Mouse (Mus musculus) brain, embryonic 18.5 days (tissue): ENCODE measurements around the gene Cadm3.
A peak's percentile ranks its signal among the peaks of the same experiment; 100 is the strongest.

Experiments
- DNase-seq: peaks from one replicate; pipeline ENCODE4 v3.0.0-alpha.2; 2012; ENCODE audit warnings: low read depth, low spot score

Cadm3 gene

DNA sequence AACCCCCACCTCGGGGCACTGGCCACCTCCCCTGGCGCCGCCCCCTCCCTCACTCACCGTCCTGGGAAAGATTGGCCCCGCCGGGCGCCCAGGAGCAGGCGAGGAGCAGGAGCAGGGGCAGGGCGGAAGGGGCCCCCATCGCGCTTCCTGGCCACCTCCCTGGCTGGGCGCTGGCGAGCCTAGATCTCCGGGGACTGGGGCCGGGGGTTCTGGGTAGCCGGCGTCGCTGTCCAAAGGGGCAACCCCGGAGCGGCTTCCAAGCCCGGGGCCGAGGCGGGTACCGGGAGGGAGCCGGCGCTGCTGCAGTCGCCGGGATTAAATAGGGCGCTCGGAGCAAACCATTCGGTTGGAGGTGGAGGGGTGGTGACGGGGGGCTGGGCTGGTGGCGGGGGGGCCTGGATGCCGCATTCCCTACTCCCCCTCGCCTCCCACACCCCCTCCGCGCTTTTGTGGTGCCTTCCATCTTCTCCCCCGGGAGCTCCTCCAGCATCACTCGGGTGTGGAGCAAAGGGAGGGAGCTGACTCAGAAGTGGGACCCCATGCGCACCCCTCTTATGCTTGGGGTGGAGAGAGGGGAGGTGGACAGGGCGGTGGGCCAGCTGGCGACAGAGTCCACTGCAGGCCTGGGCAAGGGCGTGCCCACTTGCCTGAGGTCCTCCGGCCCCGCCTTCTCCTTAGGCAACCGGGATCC lies at the start of gene Cadm3:
TSS of gene Cadm3 (minus strand) at position 340 of the 691 bp plus-strand sequence.
- peak; percentile 72 for DNase-seq

DNA sequence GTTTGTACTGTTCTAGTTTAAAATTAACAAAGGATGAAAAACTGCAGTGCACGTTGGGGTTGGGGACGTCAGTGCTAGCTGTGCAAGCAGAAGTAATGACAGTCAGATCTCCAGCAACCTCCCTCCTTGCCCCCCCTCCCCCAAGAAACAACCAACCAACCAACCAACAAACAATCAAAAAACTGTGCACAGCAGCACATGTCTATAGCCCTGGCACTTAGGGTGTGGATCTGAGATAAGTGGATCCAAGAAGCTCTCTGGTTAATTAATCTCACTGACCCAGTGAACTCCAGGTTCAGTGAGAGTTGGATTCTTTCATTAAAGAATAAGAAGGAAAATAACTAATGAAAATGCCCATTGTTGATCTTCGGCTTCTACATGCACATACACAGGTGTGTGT lies 47.1 kb upstream of the Cadm3 start:
- DNase-seq, result no peak

DNA sequence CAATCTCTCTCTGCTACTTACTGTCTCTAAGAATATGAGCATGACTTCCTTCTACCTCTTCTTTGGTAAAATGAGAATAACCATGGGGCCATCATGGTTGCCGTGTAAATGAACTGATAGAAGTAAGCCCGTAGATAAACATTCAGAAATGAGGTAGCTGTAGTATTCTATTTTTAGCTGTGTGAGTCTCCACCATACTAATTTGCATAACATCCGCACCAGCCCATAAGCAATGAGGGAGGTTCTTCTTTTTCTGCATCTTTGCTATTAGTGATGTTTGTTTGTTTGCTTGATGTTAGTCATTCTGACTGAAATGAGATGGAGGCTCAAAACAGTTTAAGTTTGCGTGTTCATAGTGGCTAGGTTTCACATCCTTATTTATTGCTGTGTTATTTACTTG lies 44.4 kb upstream of the Cadm3 start:
- DNase-seq, result no peak

DNA sequence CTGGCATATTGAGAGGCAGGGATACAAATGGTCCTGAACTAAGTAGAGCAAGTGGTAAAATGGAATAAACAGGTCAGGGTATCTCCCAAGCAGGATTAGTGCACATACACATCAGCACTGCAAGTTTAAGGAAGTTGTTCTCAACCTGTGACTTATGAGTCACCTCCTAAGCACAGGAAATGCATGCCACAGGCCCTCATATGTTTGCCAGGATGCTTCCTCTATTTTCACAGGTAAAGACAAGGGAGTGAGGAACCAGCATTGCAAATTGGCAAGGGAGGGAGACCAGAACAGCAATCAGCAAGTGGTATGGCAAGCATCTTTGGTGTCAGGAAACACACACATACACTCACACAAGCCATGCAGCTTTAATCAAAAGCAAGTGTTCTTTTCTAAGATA lies 41.6 kb upstream of the Cadm3 start:
- no peak for DNase-seq

DNA sequence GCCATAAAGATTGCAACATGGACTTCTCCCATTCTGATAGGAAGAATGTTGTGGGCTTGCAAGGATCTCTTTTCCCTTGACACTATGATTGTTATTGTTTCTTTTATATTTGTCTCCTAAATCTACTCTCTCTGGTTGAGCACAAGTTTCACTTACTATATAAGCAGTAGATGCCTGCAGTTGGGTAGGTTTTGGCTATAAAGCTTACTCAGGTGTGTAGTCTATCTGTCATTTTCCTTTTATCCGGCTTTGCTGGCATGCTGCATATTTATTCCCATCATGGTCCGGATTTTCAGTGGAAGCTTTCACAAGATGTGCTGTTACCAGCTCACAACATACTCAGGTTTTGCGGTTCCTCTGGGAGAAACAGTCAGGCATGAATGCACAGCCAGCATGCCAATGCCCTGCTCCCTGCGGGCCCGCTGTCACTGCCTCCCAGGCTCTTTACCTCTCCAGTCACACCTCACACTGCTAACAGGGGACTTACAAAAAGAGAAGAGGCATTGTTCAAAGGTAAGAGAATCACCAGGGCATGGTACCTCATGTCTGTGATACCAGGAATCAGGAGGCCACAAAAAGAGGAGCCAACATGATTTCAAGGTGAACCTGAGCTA lies 37.3 kb upstream of the Cadm3 start:
- no peak for DNase-seq

DNA sequence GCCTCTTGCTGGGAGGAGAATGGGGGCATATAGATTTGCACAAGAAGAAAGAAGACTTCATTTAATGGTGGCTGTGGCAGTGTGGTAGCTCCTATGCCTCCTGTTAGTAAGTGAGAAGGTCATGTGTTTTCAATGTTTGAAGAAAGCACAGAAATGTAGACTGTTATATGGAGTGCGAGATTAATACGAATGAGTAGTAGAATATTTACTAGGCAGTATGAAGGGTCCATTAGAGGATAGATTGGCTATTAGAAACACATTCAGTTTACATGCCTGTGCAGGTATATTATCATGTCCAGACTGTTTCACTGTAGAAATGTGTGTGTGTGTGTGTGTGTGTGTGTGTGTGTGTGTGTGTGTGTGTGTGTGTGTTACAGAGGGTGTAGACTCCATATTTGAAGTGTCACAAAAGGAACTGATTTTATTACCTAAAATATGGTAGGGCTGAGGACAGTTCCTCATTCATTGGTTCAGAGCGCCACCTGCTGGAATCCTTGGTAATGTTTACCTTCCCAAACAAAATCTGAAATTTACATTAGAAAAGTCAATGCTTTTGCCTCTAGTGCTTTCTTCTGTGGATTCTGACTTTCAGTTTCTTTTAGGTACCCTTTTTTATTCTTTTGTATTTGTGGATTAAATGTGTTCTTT lies 31.0 kb upstream of the Cadm3 start:
- DNase-seq, result no peak

DNA sequence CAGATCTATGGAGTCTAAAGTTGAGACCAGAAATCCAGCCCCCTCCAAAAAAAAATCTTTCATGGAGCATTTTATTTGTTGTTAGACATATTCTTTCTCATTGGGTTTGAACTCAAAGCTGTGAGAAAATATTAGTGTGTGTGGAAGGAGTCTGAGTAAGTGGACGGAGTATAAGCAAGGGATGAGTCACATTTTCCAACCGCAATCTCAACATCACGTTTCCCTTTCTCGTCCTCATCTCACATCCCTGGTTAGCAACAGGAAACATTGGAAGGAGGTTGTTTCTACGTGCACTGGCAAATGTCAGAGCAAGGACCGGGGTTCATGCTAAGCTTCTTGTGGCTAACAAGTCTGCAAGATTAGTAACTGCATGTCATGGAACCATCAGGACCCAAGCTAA lies 24.3 kb upstream of the Cadm3 start:
- no peak for DNase-seq

DNA sequence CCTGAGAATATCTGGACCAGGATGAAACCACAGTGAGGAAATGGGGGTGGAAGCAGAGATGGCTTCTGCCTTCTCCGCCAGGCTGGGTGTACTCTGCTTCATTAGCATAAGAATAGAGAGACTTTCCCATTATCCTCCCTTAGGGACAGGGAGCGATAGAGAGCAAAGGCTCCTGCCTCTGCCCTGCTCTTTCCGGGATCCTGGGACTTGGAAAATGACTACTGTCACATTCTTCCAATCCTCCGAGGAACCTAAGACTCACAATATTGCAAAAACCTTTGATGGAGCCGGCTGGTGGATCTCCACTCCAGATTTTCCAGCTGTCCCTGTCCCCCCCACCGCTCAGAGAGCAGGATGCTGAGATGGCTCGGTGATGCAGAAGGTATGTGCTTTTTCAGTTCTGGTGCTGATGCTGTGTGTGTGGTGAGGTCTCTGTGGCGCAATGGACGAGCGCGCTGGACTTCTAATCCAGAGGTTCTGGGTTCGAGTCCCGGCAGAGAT lies 22.5 kb upstream of the Cadm3 start:
- DNase-seq, result peak; percentile 91

DNA sequence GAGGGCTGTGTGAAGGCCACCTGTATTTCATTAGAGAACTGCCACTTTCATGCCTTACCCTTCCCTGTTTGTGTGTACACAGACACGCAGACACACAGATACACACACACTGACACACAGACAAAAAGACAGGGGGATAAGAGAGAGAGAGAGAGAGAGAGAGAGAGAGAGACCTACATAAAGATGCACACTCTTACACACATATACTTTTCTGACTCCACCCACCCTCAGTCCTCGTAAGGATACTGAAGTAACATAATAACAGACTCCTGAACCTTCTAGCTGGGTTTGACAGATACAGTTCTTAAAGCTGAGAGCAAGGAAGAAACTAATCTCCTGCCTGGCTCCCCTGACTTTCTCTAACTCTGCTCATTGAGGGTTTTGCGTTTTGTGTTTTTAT lies 21.9 kb upstream of the Cadm3 start:
- no peak for DNase-seq

DNA sequence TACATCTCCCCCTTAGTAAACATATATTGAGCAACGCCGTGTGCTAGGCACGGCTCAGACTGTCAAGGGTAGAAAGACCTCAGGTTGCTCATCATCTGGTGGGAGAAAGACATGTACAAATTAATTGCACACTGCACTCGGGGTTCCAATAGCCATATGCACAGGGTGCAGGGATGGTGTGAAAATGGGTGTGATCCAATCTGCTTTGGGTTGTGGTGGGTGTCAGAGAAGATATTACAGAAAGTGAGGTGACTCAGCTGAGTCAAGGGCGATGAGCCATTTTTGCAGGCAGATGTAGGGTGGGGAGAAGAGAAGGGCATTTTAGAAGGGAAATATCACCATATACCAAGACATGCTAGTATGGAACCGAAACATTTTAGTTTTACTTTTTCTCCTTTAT lies 13.9 kb upstream of the Cadm3 start:
- DNase-seq, result no peak

DNA sequence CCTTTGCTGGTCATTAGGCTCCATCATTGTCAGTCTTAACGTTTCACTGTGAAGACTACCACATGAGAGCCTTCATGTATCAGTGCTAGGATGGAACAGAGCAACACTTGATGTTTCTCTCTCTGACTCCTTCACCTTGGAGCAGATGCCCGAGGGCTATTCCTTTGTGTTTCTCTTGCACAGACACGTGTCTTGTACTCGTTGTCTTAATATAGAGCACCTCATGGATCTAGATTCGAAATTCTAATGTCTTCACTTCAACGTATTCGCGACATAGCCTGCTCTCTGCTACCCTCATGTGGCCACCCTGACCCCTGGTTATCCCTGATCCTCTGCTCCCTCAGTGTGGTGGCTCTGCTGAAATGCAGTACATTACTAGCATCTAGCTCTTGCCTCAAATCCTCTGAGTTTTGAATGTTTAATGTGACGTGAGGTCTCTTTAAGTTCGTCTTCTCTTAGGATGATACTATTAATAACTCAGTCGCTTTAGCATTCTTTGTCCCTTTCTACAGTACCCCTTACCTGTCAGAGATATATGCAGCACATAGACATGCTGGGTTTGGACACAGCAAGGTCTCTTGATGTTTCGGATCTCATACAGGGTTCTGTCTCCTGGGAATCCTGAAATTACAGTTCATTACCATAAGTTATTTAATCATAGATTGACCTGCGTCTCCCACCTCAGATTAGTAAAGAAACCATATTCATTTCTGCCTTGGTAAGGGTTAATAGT lies 10.1 kb upstream of the Cadm3 start:
- peak; percentile 57 for DNase-seq

DNA sequence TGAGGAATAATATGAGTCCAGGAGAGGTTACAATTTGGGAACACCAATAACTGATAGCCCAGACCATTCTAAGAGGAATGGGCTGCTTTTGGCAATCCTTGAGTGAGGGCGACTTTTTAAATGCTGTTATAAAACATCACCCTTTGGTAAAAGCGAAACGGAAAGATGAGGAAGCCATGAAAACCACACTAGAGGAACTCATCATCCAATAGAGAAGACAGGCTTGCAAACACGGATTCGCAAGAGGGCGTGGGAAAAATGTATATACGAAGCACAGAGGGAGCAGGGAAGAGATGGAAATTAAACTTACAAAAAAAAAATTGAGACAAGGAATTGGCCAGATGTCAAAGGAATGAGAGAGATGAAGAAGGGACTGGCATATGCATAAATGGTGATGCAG lies 6.5 kb upstream of the Cadm3 start:
- DNase-seq, result no peak

DNA sequence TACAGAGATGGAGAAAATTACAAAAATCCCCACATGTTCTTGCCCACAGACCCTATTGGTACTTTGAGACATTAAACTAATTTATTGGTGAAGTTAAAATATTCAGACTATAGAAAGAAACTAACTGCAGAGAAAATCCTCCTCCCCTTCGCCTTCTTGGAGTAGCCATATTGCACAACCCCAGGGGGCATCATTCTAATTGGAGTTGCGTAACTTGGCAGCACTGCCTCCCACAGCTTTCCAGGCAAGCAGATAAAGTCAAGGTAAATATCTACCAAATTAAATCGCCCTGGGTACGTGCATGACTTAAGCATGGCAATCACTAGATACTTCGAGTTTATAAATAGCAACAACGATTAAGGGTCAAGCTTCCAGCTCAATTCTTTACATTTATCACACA lies 4.1 kb upstream of the Cadm3 start:
- DNase-seq, result no peak

DNA sequence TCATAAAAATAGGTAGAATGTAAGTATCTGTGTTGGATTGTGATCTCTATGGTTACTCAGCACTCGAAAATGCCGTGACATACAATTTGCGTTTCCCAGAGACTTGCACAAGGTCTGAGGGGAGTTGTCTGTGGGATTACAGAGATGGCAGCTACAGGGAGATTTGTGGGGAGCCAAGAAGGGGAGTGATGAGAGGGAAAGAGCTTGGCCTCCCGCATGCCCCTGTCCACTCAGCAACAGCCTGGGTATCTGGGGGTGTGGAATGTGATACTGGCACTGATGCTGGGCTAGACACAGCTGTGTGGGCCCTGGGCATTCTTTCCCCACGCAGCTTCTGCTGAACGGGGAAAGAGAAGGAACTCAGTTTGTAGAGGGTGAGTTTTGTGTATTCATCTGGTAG lies 3.0 kb upstream of the Cadm3 start:
- no peak for DNase-seq

DNA sequence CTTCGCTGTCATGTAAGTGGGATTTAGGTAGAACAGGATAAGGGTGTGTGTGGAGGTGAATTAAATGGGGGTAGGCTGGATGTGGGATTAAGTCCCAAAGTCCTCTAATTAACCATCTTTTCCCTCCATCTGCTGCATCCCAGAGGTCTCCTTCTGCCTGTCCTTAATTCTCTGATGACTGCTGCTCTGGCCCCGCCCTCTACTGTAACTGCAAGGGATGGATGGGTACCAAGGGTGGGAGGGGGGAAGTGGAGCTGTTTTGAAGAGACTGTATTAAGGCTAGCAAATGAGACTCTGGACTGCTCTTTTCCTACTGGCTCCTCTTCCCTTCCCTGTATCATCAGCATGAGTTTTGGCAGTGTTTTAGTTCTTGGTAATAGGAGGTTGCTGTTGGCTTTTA lies 2.1 kb upstream of the Cadm3 start:
- DNase-seq, result no peak

DNA sequence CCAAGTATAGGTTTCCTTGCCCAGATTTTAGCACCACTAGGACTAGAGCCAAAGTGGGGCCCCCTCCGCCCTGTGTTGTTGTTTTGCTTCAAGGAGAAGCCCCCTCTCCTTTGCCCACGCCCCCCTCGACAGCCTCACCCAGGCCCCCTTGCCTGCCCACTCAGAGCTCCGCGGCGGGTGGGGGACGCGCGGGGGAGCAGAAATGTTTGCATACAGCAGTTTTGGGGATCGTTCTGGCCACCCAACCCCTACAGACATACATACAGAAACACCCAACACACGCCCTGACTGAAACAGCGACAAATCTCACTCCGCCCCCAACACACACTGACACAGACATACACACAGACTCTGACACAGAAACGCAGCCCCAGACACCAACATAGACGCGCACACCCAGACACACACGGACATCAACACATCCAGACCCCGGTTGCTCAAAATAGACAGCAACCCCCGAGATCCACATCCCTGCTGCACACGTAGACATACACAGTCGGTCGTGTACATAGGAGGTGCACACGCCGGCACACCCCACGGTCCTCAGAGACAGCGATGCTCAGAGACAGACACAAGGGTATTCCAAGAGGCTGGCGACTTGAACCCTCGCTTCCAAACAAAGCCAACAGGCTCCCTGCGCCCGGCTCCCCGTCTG lies 667 bp downstream of the Cadm3 start:
- DNase-seq, result no peak

DNA sequence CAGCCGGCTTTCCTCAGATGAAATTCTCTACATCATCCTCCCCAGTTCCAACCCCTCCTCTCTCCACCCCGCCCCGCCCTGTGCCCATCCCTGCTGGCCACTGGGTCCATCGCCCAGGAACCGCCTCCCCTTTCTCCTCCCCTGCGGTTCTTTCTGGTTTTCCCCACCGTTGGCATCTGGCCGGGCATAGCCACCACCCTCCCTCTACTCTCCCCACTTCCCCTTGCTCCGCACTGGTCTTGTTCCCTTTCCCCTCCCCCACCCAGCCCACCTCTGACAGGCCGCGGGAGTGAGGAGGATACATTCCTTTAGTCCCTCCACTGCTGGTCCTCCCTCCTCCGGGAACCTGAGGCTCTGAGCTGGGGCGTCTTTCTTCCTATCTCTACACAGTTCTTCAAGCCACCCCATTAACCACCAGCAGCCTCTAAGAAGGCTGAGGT lies 1.5 kb downstream of the Cadm3 start:
- no peak for DNase-seq

DNA sequence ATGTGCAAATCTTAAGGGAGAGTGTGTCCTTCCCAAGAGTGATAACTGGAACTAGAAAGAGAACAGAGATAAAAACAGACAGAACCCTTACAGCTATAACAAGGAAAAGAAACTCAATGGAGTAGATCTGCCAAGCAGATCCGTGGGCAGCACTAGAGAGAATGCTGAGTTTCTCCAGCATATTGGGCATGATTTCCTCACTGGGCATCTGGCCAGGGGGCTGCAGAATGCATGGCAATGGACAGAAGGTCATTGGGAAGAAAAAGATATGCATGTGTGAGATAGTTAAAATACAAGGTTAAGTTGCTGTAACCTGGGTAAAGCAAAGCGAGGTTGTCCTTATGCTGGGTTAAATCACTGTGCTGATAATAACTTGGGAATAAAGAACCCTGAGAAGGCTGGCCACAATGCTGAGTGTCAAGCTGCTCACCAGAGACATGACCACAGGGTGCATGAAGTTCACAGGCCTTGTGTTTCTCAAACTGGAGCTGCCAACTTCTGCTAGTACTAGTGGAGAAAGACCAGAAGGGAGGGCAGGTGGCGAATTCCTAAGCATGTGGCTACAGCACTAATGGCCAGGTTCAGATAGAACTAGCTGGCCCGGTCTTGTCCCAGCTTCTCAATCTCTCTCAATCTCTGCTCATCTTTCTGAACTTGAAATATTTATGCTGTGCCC lies 3.2 kb downstream of the Cadm3 start:
- no peak for DNase-seq

DNA sequence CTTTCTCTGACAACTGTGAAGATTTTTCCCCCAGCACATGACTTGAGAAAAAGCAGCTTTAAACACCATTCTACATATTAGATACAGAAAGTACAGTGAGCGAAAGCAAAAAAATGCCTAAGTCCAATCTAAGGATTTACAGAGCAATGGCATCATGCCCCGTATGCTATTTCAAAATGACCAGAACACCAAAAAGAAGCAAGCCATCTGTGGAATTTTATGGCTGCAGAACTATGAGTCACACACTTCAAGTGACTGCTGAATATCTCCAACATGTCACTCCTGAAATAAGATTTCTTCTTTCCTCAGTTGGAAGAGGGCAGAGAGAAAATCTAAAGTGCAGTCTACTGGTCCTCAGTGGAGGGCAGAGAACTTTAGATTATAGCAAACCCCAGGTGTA lies 4.1 kb downstream of the Cadm3 start:
- DNase-seq, result no peak

DNA sequence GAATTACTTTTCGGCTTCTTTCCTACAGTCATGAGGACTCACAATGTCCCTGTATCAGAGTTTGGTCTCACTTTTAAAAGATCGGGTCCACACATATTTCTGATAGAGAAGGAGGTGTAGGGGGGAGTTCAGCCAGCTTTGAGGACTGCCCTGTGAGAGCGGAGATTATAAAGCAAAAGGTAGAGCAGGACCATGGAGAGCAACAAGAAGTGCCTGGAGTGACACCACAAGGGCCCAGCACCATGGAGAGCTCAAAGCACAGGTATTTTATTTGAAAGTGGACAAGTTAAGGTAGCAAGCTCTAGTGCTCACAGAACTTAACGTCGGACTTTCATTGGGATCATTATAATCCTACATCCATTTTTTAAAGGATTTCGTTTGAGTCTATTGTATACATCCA lies 5.8 kb downstream of the Cadm3 start:
- no peak for DNase-seq

DNA sequence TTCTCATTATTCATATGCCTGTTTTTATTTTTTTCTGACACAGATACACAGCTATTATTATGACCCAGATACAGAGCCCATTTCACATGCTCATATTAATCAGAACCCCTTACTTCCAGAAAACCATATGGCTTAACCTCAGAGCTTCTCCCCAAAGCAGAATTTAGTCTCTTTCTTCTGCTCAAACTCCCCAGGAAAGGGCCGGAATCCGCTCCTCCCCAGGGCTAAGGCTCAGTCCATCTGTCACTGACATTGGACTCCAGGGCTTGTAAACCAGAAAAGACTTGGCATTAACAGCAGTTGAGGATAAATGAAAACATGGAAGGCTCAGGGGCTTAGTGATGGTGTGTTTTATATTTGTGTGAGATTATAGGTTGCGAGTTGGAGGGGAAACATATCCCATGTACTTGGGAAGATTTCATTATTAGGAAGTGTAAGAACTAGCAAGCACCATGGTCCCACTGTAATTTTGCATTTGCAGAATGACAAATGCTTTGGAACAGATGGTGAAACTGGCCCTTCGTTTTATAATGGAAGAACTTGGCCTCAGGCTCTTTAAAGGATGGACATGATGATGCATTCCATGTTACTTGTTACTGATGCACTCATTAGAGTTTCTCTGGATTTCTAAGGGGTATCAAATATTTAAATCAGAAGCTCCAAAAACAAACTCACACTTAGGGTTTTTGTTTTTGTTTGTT lies 7.8 kb downstream of the Cadm3 start:
- DNase-seq, result no peak
